In genomic region chr11:22857705-22858440, GRCm38 (mm10) we compare ENCODE assay signal across 8 mouse cellular contexts. TPM values are rescaled to one million over a fixed set of nuclear protein-coding genes. Genes with fewer than 3 reads are reported as not detected.
DNase-seq lines count a peak whose midpoint lies in the region; ATAC-seq and TF ChIP-seq lines count a peak whose summit lies in the region.

No protein-coding gene starts in this region.

- WGBS in hindbrain, embryonic 15.5 days, result 20% methylated on average over 25 of the region's 25 CpGs
- 23% methylated on average over 25 of the region's 25 CpGs for WGBS in stomach, embryonic 14.5 days

- intact Hi-C loops in left cerebral cortex, adult 2 months (cut with DNase I), result loop anchor here (2.0 to 5.0 kb wide), 4 partner anchors 27 to 227 kb away; no protein-coding TSS in a partner anchor
- intact Hi-C loops in left cerebral cortex, postnatal 4 days (cut with DNase I), result loop anchor here (10.0 kb wide), 1 partner anchor 223 kb away; no protein-coding TSS in a partner anchor

- H3K9ac ChIP-seq in hindbrain, embryonic 15.5 days, result peak overlapping the region; percentile 60; the same call in 1 of the 2 replicates
- H3K9ac ChIP-seq in stomach, embryonic 14.5 days (replicated peaks; ENCODE audit: low read depth, low read length), result no peak overlapping the region

- TF ChIP-seq CTCF in left cerebral cortex, adult 2 months (IDR thresholded peaks at IDR 0.05), result no peak

- no peak for ATAC-seq in hindbrain, embryonic 15.5 days (ENCODE audit: low FRiP score, low read depth)
- no peak for ATAC-seq in stomach, embryonic 14.5 days (ENCODE audit: insufficient number of reproducible peaks, insufficient read depth, low FRiP score, low read depth)

- no peaks in the 10 kb centered on the region for H3K36me3 ChIP-seq in hindbrain, embryonic 15.5 days
- H3K36me3 ChIP-seq in stomach, embryonic 14.5 days (ENCODE audit: control insufficient read depth, insufficient read depth, low read length), result no peaks in the 10 kb centered on the region

- H3K4me2 ChIP-seq in hindbrain, embryonic 15.5 days, result peak overlapping the region; percentile 100
- peak overlapping the region; percentile 81 for H3K4me2 ChIP-seq in stomach, embryonic 14.5 days (replicated peaks; ENCODE audit: low read depth, low read length)

- peaks cover 21% of the 10 kb centered on the region for H3K4me1 ChIP-seq in hindbrain, embryonic 15.5 days (replicated peaks)
- H3K4me1 ChIP-seq in stomach, embryonic 14.5 days (ENCODE audit: control insufficient read depth, insufficient read depth, low read length), result no peaks in the 10 kb centered on the region

- H3K27ac ChIP-seq in left cerebral cortex, adult 2 months, result peak overlapping the region; percentile 91
- H3K27ac ChIP-seq in hindbrain, embryonic 15.5 days (replicated peaks), result no peak overlapping the region
- H3K27ac ChIP-seq in stomach, embryonic 14.5 days (ENCODE audit: low read length), result no peak overlapping the region

- DNase-seq in left cerebral cortex, adult 2 months (ENCODE audit: extremely low spot score in 1 of 2, low spot score in 2 of 2), result no peak
- DNase-seq in left cerebral cortex, postnatal 4 days, result no peak
- DNase-seq in embryo, embryonic 11 days, result peak; percentile 23
- peak; percentile 33 for DNase-seq in lung, postnatal 10 days
- DNase-seq in right cerebral cortex, adult 2 months (ENCODE audit: low spot score in 2 of 2), result no peak
- no peak for DNase-seq in frontal cortex, postnatal 36 days (ENCODE audit: low spot score in 2 of 2)

- peak overlapping the region; percentile 93 for H3K4me3 ChIP-seq in left cerebral cortex, adult 2 months
- peak overlapping the region; percentile 83 for H3K4me3 ChIP-seq in hindbrain, embryonic 15.5 days
- H3K4me3 ChIP-seq in stomach, embryonic 14.5 days (ENCODE audit: low read depth, low read length), result peak overlapping the region; percentile 72

- peaks cover 57% of the 10 kb centered on the region for H3K27me3 ChIP-seq in hindbrain, embryonic 15.5 days
- peaks cover 3% of the 10 kb centered on the region; the same call in 1 of the 2 replicates for H3K27me3 ChIP-seq in stomach, embryonic 14.5 days (ENCODE audit: control insufficient read depth, insufficient read depth, low read length)

- H3K9me3 ChIP-seq in hindbrain, embryonic 15.5 days, result no peaks in the 10 kb centered on the region
- no peaks in the 10 kb centered on the region for H3K9me3 ChIP-seq in stomach, embryonic 14.5 days (ENCODE audit: control insufficient read depth, low read depth, low read length)

RNA-seq across cellular contexts. Expression of gene B3gnt2, which starts 2.9 kb away (rescaled TPM):
- total RNA-seq in left cerebral cortex, adult 2 months (2021), result 10 to 100 TPM; 13.8 to 16.0 TPM
- total RNA-seq in left cerebral cortex, postnatal 4 days (2021), result 1 to 10 TPM; 4.1 to 4.3 TPM
- 3.0 and 4.4 TPM in 2 replicates for polyA plus RNA-seq in hindbrain, embryonic 15.5 days (2015; fragmentation: Nextera tagmentation; extraction: Ambion mirVana)
- 12.8 and 16.7 TPM in 2 replicates for polyA plus RNA-seq in stomach, embryonic 14.5 days (2014; fragmentation: Nextera tagmentation; extraction: Ambion mirVana)

Comparison
In these comparisons a context has a peak if more than half of its experiments do, and no peak if none do; other contexts are left out.
1. DNase-seq: peak in embryo, embryonic 11 days (single experiment) and lung, postnatal 10 days (single experiment); none in left cerebral cortex, adult 2 months (0 of 2), left cerebral cortex, postnatal 4 days (single experiment), right cerebral cortex, adult 2 months (0 of 2) and frontal cortex, postnatal 36 days (0 of 2).
2. Peak in every context shown above with its lines, with median percentiles within 50 percentile points of each other: H3K4me3 ChIP-seq.